Mouse (Mus musculus): Measurements from ENCODE around the gene Dusp10.
A peak's percentile ranks its signal among the peaks of the same experiment; 100 is the strongest.

Dusp10 gene

DNA sequence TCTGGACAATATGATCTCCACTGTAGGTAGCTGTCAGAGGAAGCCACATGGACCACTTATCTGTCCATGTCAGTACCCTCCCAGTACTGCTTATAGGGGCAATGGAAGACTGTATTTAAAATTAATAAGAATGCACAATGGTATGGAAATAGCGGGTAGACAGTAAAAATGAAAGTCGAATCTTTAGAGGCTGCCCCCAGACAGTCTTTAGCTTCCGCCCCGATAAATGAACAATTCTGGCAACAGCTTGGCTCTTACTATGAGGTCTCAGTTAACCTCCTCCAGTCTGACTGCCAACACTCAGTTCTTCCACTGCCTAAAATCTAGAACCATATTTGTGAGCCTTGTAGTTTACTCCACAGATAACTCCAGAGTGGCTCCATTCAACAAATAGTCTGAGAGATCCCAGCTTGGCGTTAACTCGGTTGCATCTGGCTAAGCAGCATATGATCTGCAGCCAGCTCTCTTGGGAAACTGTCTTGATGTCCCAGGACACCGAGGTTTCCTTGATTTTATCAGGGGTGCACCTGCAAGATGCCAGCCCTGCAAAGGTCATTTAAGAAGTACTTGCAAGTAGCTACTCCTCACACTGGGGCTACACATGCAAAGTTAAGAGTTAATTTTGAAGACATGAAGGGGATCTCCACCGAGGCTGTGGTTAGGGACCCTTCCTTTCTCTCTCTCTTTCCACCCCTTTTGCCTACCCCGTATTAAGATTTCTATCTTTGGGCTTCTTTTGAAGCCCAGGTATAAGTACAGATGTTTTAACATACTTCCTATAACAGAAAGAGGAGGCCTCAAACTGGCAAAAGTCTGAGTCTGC, 88.0 kb downstream of the Dusp10 start:
- peak; percentile 22 for DNase-seq (ENCODE audit: low read depth, low spot score)

DNA sequence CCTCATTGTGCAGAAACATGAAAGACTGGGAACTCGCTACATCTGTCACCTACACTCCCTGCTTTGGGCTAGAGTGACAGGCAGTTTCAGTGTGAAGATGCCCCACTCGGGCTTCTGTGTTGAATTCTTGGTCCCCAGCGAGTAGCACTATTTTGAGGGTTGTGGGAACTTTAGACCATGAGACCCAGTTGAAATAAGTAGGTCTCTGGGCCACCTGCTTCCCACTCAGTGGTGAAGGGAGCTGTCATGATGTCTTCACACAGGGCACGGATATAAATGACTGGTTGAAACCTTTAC, 88.6 kb downstream of the Dusp10 start:
- DNase-seq (ENCODE audit: low read depth, low spot score): no peak

DNA sequence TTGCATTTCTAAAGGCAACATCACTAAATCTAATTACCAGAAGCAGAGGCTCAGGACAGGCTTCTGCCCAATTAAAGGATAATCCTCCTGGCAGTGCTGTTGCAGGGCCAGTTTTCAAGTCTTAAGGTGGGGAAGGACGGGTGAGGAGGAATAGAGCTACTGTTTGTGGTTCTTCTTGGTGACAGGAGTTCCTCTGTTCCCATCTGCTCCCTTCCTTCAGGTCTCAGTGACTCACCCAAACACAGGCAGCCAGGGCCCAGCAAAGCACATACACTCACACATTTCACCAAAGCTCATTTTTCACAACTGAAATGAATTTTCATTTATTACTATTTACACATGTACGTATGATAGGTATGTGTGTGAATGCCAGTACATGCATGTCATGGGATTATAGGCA, 93.7 kb downstream of the Dusp10 start:
- DNase-seq (ENCODE audit: low read depth, low spot score): no peak

DNA sequence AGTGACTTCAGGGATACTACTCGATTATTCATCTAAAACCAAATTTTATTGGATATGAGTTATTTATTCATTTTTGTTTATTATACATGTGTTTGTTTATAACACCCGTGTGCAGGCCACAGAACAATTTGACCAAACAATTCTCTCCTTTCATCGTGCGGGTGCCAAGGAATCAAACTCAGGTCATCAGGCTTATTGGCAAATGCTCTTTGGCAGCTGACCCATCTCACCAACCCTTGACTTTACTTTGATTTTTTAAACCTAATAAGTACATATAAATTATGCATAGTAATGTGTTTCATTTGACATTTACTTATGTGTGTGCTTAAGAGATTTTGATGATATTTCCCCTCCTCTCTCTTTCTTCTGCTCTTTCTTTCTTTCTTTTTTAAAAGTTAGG, 94.3 kb downstream of the Dusp10 start:
- no peak for DNase-seq (ENCODE audit: low read depth, low spot score)

DNA sequence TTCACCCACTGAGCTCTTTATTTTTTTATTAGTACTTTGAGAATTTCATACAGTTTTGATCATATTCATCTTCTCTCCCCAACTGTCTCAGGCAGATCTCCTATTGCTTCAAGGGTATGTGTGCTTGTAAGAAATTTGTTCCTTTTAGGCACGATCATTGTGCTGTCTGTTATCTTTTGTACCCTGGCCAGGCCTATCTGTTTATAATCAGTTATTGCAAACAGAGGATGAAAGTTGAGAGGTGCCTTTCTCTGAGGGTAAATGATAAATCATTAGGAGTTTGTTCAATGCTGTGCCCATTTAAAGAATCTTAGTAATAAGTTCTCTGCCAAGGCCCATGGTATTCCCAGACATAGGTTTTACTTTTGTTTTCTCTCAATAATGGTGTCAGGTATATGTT, 95.2 kb downstream of the Dusp10 start:
- DNase-seq (ENCODE audit: low read depth, low spot score): no peak

DNA sequence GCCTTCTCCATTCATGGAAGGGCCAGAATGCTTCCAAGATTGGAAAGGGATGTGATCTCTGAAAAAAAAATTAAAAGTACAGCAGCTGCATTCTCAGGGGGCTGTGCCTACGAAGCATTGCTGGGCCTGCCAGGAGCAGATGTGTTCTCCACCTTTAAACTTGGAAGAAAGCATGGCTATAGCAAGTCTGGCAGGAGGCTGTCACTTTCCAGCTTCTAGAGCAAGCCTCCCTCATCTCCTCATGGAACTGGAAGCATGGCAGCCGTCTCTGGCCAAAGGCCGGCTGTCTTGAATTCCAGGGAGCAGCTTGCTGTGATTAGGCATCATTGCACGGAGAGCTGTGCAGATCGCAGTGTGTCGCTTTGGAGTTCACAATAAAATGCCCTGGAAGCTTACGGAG, 104.5 kb downstream of the Dusp10 start:
- DNase-seq (ENCODE audit: low read depth, low spot score): no peak

DNA sequence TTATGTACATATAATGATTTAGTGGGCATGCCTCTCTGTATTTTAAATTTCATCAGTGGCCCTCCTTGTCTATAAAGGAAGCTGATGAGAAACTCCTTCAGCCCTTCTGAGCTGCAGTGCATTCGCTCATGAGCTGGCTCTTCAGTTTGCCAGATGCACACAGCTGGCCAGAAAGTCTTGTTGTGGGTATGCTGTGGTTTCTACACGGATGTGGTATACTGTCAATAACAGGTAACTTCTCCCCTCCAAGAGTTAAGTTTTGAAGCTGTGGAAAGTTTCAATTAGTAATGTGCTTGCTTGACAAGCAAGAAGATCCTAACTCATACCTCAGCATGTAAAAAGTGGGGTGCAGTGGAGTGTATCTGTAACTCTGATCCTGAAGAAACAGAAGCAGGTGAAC, 104.9 kb downstream of the Dusp10 start:
- DNase-seq (ENCODE audit: low read depth, low spot score): peak; percentile 85

DNA sequence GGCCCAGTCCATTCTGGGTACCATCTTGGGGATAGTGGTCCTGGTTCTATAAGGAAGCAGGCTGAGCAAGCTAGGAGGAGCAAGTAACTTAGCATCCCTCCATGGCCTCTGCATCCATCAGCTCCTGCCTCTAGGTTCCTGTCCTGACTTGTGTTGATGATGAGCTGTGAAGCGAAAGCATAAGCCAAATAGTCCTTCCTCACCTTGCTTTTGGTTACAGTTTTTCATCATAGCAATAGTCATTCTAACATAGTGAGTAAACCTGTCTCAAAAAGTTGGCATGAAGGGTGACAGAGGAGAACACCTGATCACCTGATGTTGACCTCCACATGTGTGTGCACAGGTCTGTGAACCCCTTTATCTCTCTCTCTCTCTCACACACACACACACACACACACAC, 105.5 kb downstream of the Dusp10 start:
- DNase-seq (ENCODE audit: low read depth, low spot score): peak; percentile 32

All from CD4-positive helper T cell, adult 2 months (primary cell).